Comparison of ENCODE assay signal across 15 mouse cellular contexts in genomic region chr1:188010860-188011259, GRCm38 (mm10).
"Had no signal": no experiment of that assay in that cellular context is flagged by ENCODE, and none has a peak within 500 bp of the region (broad histone marks: within the 10 kb centered on the region; RNA-seq: fewer than 3 reads in every experiment).

No protein-coding gene starts in this region.

- H3K4me1 ChIP-seq: liver, embryonic 13.5 days; lung, embryonic 15.5 days; megakaryocyte, embryonic 14.5 days had no signal

- H3K4me3 ChIP-seq: limb, embryonic 12.5 days; liver, embryonic 13.5 days; lung, embryonic 15.5 days; megakaryocyte, embryonic 14.5 days; midbrain, embryonic 12.5 days had no signal

- DNase-seq: kidney, postnatal 36 days; layer of hippocampus, adult 9-11 months; liver; liver, embryonic 13.5 days; liver, postnatal 0 days; lung, postnatal 14 days; right cerebral cortex, adult 18-20 months; thymus, adult 18-20 months; thymus, postnatal 14 days had no signal

- H3K36me3 ChIP-seq: limb, embryonic 12.5 days; liver, embryonic 13.5 days; lung, embryonic 15.5 days; midbrain, embryonic 12.5 days had no signal

- H3K4me2 ChIP-seq: limb, embryonic 12.5 days; liver, embryonic 13.5 days; lung, embryonic 15.5 days; midbrain, embryonic 12.5 days had no signal

- H3K9me3 ChIP-seq: limb, embryonic 12.5 days; liver, embryonic 13.5 days; lung, embryonic 15.5 days; midbrain, embryonic 12.5 days had no signal

- H3K9ac ChIP-seq: limb, embryonic 12.5 days; liver, embryonic 13.5 days; liver, postnatal 0 days; lung, embryonic 15.5 days; midbrain, embryonic 12.5 days had no signal

- H3K27me3 ChIP-seq: megakaryocyte, embryonic 14.5 days; midbrain, embryonic 12.5 days had no signal

- H3K27ac ChIP-seq: limb, embryonic 12.5 days; liver, embryonic 13.5 days; lung, embryonic 15.5 days; macrophage; midbrain, embryonic 12.5 days had no signal

- ATAC-seq: liver, postnatal 0 days; midbrain, embryonic 16.5 days had no signal
